Mouse (Mus musculus): Measurements from ENCODE around the gene Nol4l. TPM values are rescaled to one million over a fixed set of nuclear protein-coding genes. Genes with fewer than 3 reads are reported as not detected.

Gene Nol4l
- polyA plus RNA-seq, 1 experiment from 2014 or later, result 8.5 TPM

GRCm38 (mm10) chr2:153414607-153415006, 115.2 kb downstream of the Nol4l start:
- H3K4me3 ChIP-seq, result no peak overlapping the region
- no peak overlapping the region for H3K27ac ChIP-seq
- no peaks in the 10 kb centered on the region for H3K27me3 ChIP-seq
- ATAC-seq (ENCODE audit: insufficient number of reproducible peaks, low FRiP score, low TSS enrichment, low read depth), result no peak
- 30% methylated on average over 2 of the region's 2 CpGs for WGBS
- H3K4me1 ChIP-seq, result no peaks in the 10 kb centered on the region
- H3K9me3 ChIP-seq, result no peaks in the 10 kb centered on the region
- H3K4me2 ChIP-seq, result no peak overlapping the region
- no peak overlapping the region for H3K9ac ChIP-seq
- peaks cover 83% of the 10 kb centered on the region for H3K36me3 ChIP-seq

- 63% methylated on average over 6 of the region's 6 CpGs for WGBS
- no peaks in the 10 kb centered on the region for H3K27me3 ChIP-seq
- H3K4me1 ChIP-seq, result no peaks in the 10 kb centered on the region
- no peak overlapping the region for H3K4me2 ChIP-seq
- no peak overlapping the region for H3K4me3 ChIP-seq
- no peak overlapping the region for H3K27ac ChIP-seq
- no peaks in the 10 kb centered on the region for H3K9me3 ChIP-seq
- no peak for ATAC-seq (ENCODE audit: insufficient number of reproducible peaks, low FRiP score, low TSS enrichment, low read depth)
- no peak overlapping the region for H3K9ac ChIP-seq
- peaks cover 75% of the 10 kb centered on the region for H3K36me3 ChIP-seq
These were observed 117.2 kb downstream of the Nol4l start for GRCm38 (mm10) chr2:153412563-153412962.

- Histone ChIP-seq H3K9me3 (no peaks in the 10 kb centered on the region), H3K27me3 (no peaks in the 10 kb centered on the region), H3K27ac (no peak overlapping the region), H3K4me3 (no peak overlapping the region), H3K4me1 (no peaks in the 10 kb centered on the region), H3K4me2 (no peak overlapping the region), H3K36me3 (peaks cover 65% of the 10 kb centered on the region), H3K9ac (no peak overlapping the region)
- WGBS, result 67% methylated on average over 9 of the region's 9 CpGs
- ATAC-seq (ENCODE audit: insufficient number of reproducible peaks, low FRiP score, low TSS enrichment, low read depth), result no peak
These were observed 118.2 kb downstream of the Nol4l start for GRCm38 (mm10) chr2:153411557-153411956.

- H3K27ac ChIP-seq, result no peak overlapping the region
- H3K4me3 ChIP-seq, result no peak overlapping the region
- no peak for ATAC-seq (ENCODE audit: insufficient number of reproducible peaks, low FRiP score, low TSS enrichment, low read depth)
- H3K9ac ChIP-seq, result no peak overlapping the region
- H3K4me2 ChIP-seq, result no peak overlapping the region
- H3K27me3 ChIP-seq, result no peaks in the 10 kb centered on the region
- no peaks in the 10 kb centered on the region for H3K9me3 ChIP-seq
- H3K4me1 ChIP-seq, result no peaks in the 10 kb centered on the region
- 83% methylated on average over 3 of the region's 3 CpGs for WGBS
- H3K36me3 ChIP-seq, result peaks cover 48% of the 10 kb centered on the region
These were observed 120.8 kb downstream of the Nol4l start for GRCm38 (mm10) chr2:153408971-153409370.

- Histone ChIP-seq H3K4me1 (no peaks in the 10 kb centered on the region), H3K4me3 (no peak overlapping the region), H3K27me3 (no peaks in the 10 kb centered on the region), H3K9ac (no peak overlapping the region), H3K9me3 (no peaks in the 10 kb centered on the region), H3K36me3 (peaks cover 41% of the 10 kb centered on the region), H3K27ac (no peak overlapping the region), H3K4me2 (no peak overlapping the region)
- WGBS, result 75% methylated on average over 6 of the region's 6 CpGs
- no peak for ATAC-seq (ENCODE audit: insufficient number of reproducible peaks, low FRiP score, low TSS enrichment, low read depth)
These were observed 122.9 kb downstream of the Nol4l start for GRCm38 (mm10) chr2:153406882-153407281.

- ATAC-seq (ENCODE audit: insufficient number of reproducible peaks, low FRiP score, low TSS enrichment, low read depth), result no peak
- WGBS, result 87% methylated on average over 3 of the region's 3 CpGs
- no peak overlapping the region for H3K4me2 ChIP-seq
- H3K9ac ChIP-seq, result no peak overlapping the region
- no peak overlapping the region for H3K27ac ChIP-seq
- H3K4me1 ChIP-seq, result no peaks in the 10 kb centered on the region
- peaks cover 49% of the 10 kb centered on the region for H3K36me3 ChIP-seq
- no peak overlapping the region for H3K4me3 ChIP-seq
- H3K27me3 ChIP-seq, result no peaks in the 10 kb centered on the region
- no peaks in the 10 kb centered on the region for H3K9me3 ChIP-seq
These were observed 124.9 kb downstream of the Nol4l start for GRCm38 (mm10) chr2:153404882-153405281.

GRCm38 (mm10) chr2:153404062-153404461, 125.7 kb downstream of the Nol4l start:
- ATAC-seq (ENCODE audit: insufficient number of reproducible peaks, low FRiP score, low TSS enrichment, low read depth), result no peak
- H3K4me2 ChIP-seq, result no peak overlapping the region

GRCm38 (mm10) chr2:153399166-153399565, 130.6 kb downstream of the Nol4l start:
- no peaks in the 10 kb centered on the region for H3K27me3 ChIP-seq
- H3K9me3 ChIP-seq, result no peaks in the 10 kb centered on the region
- H3K4me3 ChIP-seq, result no peak overlapping the region
- no peak for ATAC-seq (ENCODE audit: insufficient number of reproducible peaks, low FRiP score, low TSS enrichment, low read depth)
- H3K27ac ChIP-seq, result no peak overlapping the region
- H3K36me3 ChIP-seq, result peaks cover 86% of the 10 kb centered on the region
- H3K9ac ChIP-seq, result no peak overlapping the region
- H3K4me2 ChIP-seq, result no peak overlapping the region
- no peaks in the 10 kb centered on the region for H3K4me1 ChIP-seq
- 85% methylated on average over 15 of the region's 15 CpGs for WGBS

More at GRCm38 (mm10) chr2:153404062-153404461, 125.7 kb downstream of the Nol4l start:
- no peak overlapping the region for H3K9ac ChIP-seq
- no peak overlapping the region for H3K27ac ChIP-seq
- peaks cover 50% of the 10 kb centered on the region for H3K36me3 ChIP-seq
- no peaks in the 10 kb centered on the region for H3K27me3 ChIP-seq
- no peak overlapping the region for H3K4me3 ChIP-seq
- H3K9me3 ChIP-seq, result no peaks in the 10 kb centered on the region
- 89% methylated on average over 3 of the region's 3 CpGs for WGBS
- no peaks in the 10 kb centered on the region for H3K4me1 ChIP-seq

- Histone ChIP-seq H3K4me2 (no peak overlapping the region), H3K27me3 (no peaks in the 10 kb centered on the region), H3K4me1 (no peaks in the 10 kb centered on the region), H3K9me3 (no peaks in the 10 kb centered on the region), H3K4me3 (no peak overlapping the region), H3K9ac (no peak overlapping the region), H3K36me3 (peaks cover 94% of the 10 kb centered on the region), H3K27ac (no peak overlapping the region)
- WGBS, result 89% methylated on average over 11 of the region's 11 CpGs
- no peak for ATAC-seq (ENCODE audit: insufficient number of reproducible peaks, low FRiP score, low TSS enrichment, low read depth)
These were observed 131.8 kb downstream of the Nol4l start for GRCm38 (mm10) chr2:153397790-153398515.

GRCm38 (mm10) chr2:153393045-153393444, 136.7 kb downstream of the Nol4l start:
- Histone ChIP-seq H3K27ac (no peak overlapping the region), H3K9ac (no peak overlapping the region)

GRCm38 (mm10) chr2:153389831-153390230, 139.9 kb downstream of the Nol4l start:
- Histone ChIP-seq H3K36me3 (peaks cover 55% of the 10 kb centered on the region), H3K9me3 (no peaks in the 10 kb centered on the region), H3K27ac (no peak overlapping the region), H3K4me1 (no peaks in the 10 kb centered on the region), H3K4me3 (no peak overlapping the region), H3K9ac (no peak overlapping the region), H3K27me3 (no peaks in the 10 kb centered on the region), H3K4me2 (no peak overlapping the region)
- ATAC-seq (ENCODE audit: insufficient number of reproducible peaks, low FRiP score, low TSS enrichment, low read depth), result no peak
- WGBS, result 91% methylated on average over 2 of the region's 2 CpGs

More at GRCm38 (mm10) chr2:153393045-153393444, 136.7 kb downstream of the Nol4l start:
- H3K9me3 ChIP-seq, result no peaks in the 10 kb centered on the region
- peaks cover 69% of the 10 kb centered on the region for H3K36me3 ChIP-seq
- ATAC-seq (ENCODE audit: insufficient number of reproducible peaks, low FRiP score, low TSS enrichment, low read depth), result no peak
- H3K27me3 ChIP-seq, result no peaks in the 10 kb centered on the region
- 92% methylated on average over 10 of the region's 10 CpGs for WGBS
- no peaks in the 10 kb centered on the region for H3K4me1 ChIP-seq
- H3K4me2 ChIP-seq, result no peak overlapping the region
- no peak overlapping the region for H3K4me3 ChIP-seq

GRCm38 (mm10) chr2:153380479-153380878, 149.3 kb downstream of the Nol4l start:
- no peak for ATAC-seq (ENCODE audit: insufficient number of reproducible peaks, low FRiP score, low TSS enrichment, low read depth)
- peaks cover 35% of the 10 kb centered on the region for H3K36me3 ChIP-seq
- no peaks in the 10 kb centered on the region for H3K4me1 ChIP-seq
- H3K9ac ChIP-seq, result no peak overlapping the region
- no peaks in the 10 kb centered on the region for H3K9me3 ChIP-seq
- WGBS, result 86% methylated on average over 1 of the region's 1 CpGs
- no peak overlapping the region for H3K27ac ChIP-seq
- no peak overlapping the region for H3K4me3 ChIP-seq
- no peak overlapping the region for H3K4me2 ChIP-seq
- no peaks in the 10 kb centered on the region for H3K27me3 ChIP-seq

Measured in limb, embryonic 15.5 days (tissue).